Mouse (Mus musculus) hindbrain, embryonic 14.5 days (tissue): ENCODE measurements around the gene Prss56. TPM values are rescaled to one million over a fixed set of nuclear protein-coding genes. Genes with fewer than 3 reads are reported as not detected.

Experiments
- ATAC-seq: fragments of 200-750 bp; cut with Nextera tagmentation; 2 replicates; pipeline ENCODE4 v1.8.0; 2017; ENCODE audit warnings: moderate number of reproducible peaks, mild to moderate bottlenecking, moderate TSS enrichment, moderate library complexity; ENCODE audit not compliant: low FRiP score
- DNase-seq: peaks from one replicate; pipeline ENCODE4 v3.0.0-alpha.2; 2015; ENCODE audit warnings: low spot score
- H3K27ac ChIP-seq: fragments of 300-500 bp; sonication (generic); 2 replicates; pipeline ENCODE4 v1.5.1; 2014; ENCODE audit warnings: mild to moderate bottlenecking, moderate library complexity
- H3K27me3 ChIP-seq: fragments of 300-500 bp; sonication (generic); 2 replicates; pipeline ENCODE4 v1.6.1; 2014; ENCODE audit warnings: mild to moderate bottlenecking, low read length, mixed read lengths; ENCODE audit not compliant: control insufficient read depth, insufficient read depth
- H3K36me3 ChIP-seq: fragments of 300-500 bp; sonication (generic); replicated peaks from 2 replicates; pipeline ENCODE4 v1.6.1; 2014; ENCODE audit not compliant: control insufficient read depth, insufficient read depth
- H3K4me1 ChIP-seq: fragments of 300-500 bp; sonication (generic); replicated peaks from 2 replicates; pipeline ENCODE4 v1.6.1; 2014; ENCODE audit warnings: antibody characterized with exemption, low read length, mixed read lengths; ENCODE audit not compliant: control insufficient read depth, insufficient read depth
- H3K4me2 ChIP-seq: fragments of 300-500 bp; sonication (generic); replicated peaks from 2 replicates; pipeline ENCODE4 v1.6.1; 2014; ENCODE audit warnings: mild to moderate bottlenecking, moderate library complexity
- H3K4me3 ChIP-seq: fragments of 300-500 bp; sonication (generic); replicated peaks from 2 replicates; pipeline ENCODE4 v1.5.1; 2014; ENCODE audit warnings: mild to moderate bottlenecking, low read length
- H3K9ac ChIP-seq: fragments of 300-500 bp; sonication (generic); 2 replicates; pipeline ENCODE4 v1.6.1; 2014
- H3K9me3 ChIP-seq: fragments of 300-500 bp; sonication (generic); 2 replicates; pipeline ENCODE4 v1.6.1; 2016; ENCODE audit warnings: low read length; ENCODE audit not compliant: control insufficient read depth
- WGBS: fragments of 180-500 bp; shearing (Covaris S2); extraction: QIAGEN DNeasy Blood & Tissue Kit; methylation state at CpG from one replicate; pipeline ENCODE4 v1.1.7; 2014; 5-methylcytosine and 5-hydroxymethylcytosine counted together
- polyA plus RNA-seq: library from polyadenylated mRNA; unstranded; fragments of >200 nt; fragmentation: Nextera tagmentation; extraction: Ambion mirVana; gene quantifications from 2 replicates; pipeline ENCODE4 v1.2.1, GENCODE M21; 2014

Gene Prss56
- polyA plus RNA-seq, 1 experiment from 2014 or later = 5.1 TPM

GRCm38 (mm10) chr1:87213735-87214704 lies 30.9 kb downstream of the Prss56 start, which contains the start of gene Eif4e2:
Eif4e2 (plus strand) TSS chr1:87213914.
- Histone ChIP-seq H3K9ac (peak within 1 kb of the TSS; percentile 95), H3K4me1 (peaks cover 29% of the 10 kb centered on the region), H3K4me2 (peak within 1 kb of the TSS; percentile 83), H3K9me3 (no peaks in the 10 kb centered on the region), H3K4me3 (peak within 1 kb of the TSS; percentile 87), H3K36me3 (no peaks in the 10 kb centered on the region), H3K27ac (peak within 1 kb of the TSS; percentile 98), H3K27me3 (no peaks in the 10 kb centered on the region)
- peak; percentile 96 for ATAC-seq
- peak; percentile 96 for DNase-seq
- under 1% methylated on average over 84 of the region's 99 CpGs for WGBS

- DNase-seq = no peak
- H3K36me3 ChIP-seq = peaks cover 6% of the 10 kb centered on the region
- no peaks in the 10 kb centered on the region for H3K27me3 ChIP-seq
- no peaks in the 10 kb centered on the region for H3K9me3 ChIP-seq
- WGBS = 35% methylated on average over 4 of the region's 4 CpGs
- H3K4me2 ChIP-seq = peak overlapping the region; percentile 83
- H3K27ac ChIP-seq = peak overlapping the region; percentile 98
- peak overlapping the region; percentile 87 for H3K4me3 ChIP-seq
- no peak for ATAC-seq
- peaks cover 29% of the 10 kb centered on the region for H3K4me1 ChIP-seq
- H3K9ac ChIP-seq = peak overlapping the region; percentile 95
Measured at GRCm38 (mm10) chr1:87214748-87215147, 31.6 kb downstream of the Prss56 start.

- DNase-seq (no peak), ATAC-seq (no peak)
- H3K9me3 ChIP-seq = no peaks in the 10 kb centered on the region
- H3K4me3 ChIP-seq = no peak overlapping the region
- H3K27ac ChIP-seq = no peak overlapping the region
- H3K9ac ChIP-seq = no peak overlapping the region
- no peaks in the 10 kb centered on the region for H3K27me3 ChIP-seq
- H3K36me3 ChIP-seq = peaks cover 38% of the 10 kb centered on the region
- WGBS = 65% methylated on average over 3 of the region's 3 CpGs
- no peak overlapping the region for H3K4me2 ChIP-seq
- H3K4me1 ChIP-seq = peaks cover 27% of the 10 kb centered on the region
Measured at GRCm38 (mm10) chr1:87217938-87218337, 34.8 kb downstream of the Prss56 start.

- H3K27me3 ChIP-seq = no peaks in the 10 kb centered on the region
- 98% methylated on average over 8 of the region's 8 CpGs for WGBS
- DNase-seq (no peak), ATAC-seq (no peak)
- no peak overlapping the region for H3K4me3 ChIP-seq
- H3K36me3 ChIP-seq = peaks cover 100% of the 10 kb centered on the region
- H3K9me3 ChIP-seq = no peaks in the 10 kb centered on the region
- no peak overlapping the region for H3K27ac ChIP-seq
- no peak overlapping the region for H3K9ac ChIP-seq
- H3K4me2 ChIP-seq = no peak overlapping the region
- H3K4me1 ChIP-seq = no peaks in the 10 kb centered on the region
Measured at GRCm38 (mm10) chr1:87225739-87226138, 42.6 kb downstream of the Prss56 start.

- Histone ChIP-seq H3K36me3 (peaks cover 95% of the 10 kb centered on the region), H3K9me3 (no peaks in the 10 kb centered on the region), H3K4me1 (no peaks in the 10 kb centered on the region), H3K9ac (no peak overlapping the region), H3K4me2 (no peak overlapping the region), H3K27ac (no peak overlapping the region), H3K27me3 (no peaks in the 10 kb centered on the region), H3K4me3 (no peak overlapping the region)
- 96% methylated on average over 1 of the region's 1 CpGs for WGBS
- no peak for ATAC-seq
- DNase-seq = no peak
Measured at GRCm38 (mm10) chr1:87226409-87227159, 43.5 kb downstream of the Prss56 start.

- DNase-seq = no peak
Measured at GRCm38 (mm10) chr1:87227160-87227550, 44.0 kb downstream of the Prss56 start.

GRCm38 (mm10) chr1:87230606-87231005 lies 47.5 kb downstream of the Prss56 start:
- Histone ChIP-seq H3K27me3 (no peaks in the 10 kb centered on the region), H3K9me3 (no peaks in the 10 kb centered on the region), H3K27ac (no peak overlapping the region), H3K4me3 (no peak overlapping the region), H3K9ac (no peak overlapping the region), H3K36me3 (peaks cover 93% of the 10 kb centered on the region), H3K4me2 (no peak overlapping the region), H3K4me1 (no peaks in the 10 kb centered on the region)
- 63% methylated on average over 5 of the region's 5 CpGs for WGBS
- ATAC-seq = no peak
- DNase-seq = no peak

More at GRCm38 (mm10) chr1:87227160-87227550, 44.0 kb downstream of the Prss56 start:
- Histone ChIP-seq H3K36me3 (peaks cover 95% of the 10 kb centered on the region), H3K9me3 (no peaks in the 10 kb centered on the region), H3K4me3 (no peak overlapping the region), H3K27me3 (no peaks in the 10 kb centered on the region), H3K9ac (no peak overlapping the region), H3K27ac (no peak overlapping the region), H3K4me1 (no peaks in the 10 kb centered on the region), H3K4me2 (no peak overlapping the region)
- 82% methylated on average over 3 of the region's 3 CpGs for WGBS
- no peak for ATAC-seq

- no peak overlapping the region for H3K27ac ChIP-seq
- no peak overlapping the region for H3K9ac ChIP-seq
- H3K4me1 ChIP-seq = no peaks in the 10 kb centered on the region
- H3K9me3 ChIP-seq = no peaks in the 10 kb centered on the region
- no peak overlapping the region for H3K4me2 ChIP-seq
- DNase-seq (no peak), ATAC-seq (no peak)
- WGBS = 69% methylated on average over 7 of the region's 7 CpGs
- H3K27me3 ChIP-seq = no peaks in the 10 kb centered on the region
- H3K4me3 ChIP-seq = no peak overlapping the region
- H3K36me3 ChIP-seq = peaks cover 91% of the 10 kb centered on the region
Measured at GRCm38 (mm10) chr1:87232197-87232596, 49.1 kb downstream of the Prss56 start.
